Mouse (Mus musculus): ENCODE data around the gene Snd1.

- TF ChIP-seq CTCF (IDR thresholded peaks at IDR 0.05; ENCODE audit: low read depth) (no peak), EP300 (IDR thresholded peaks at IDR 0.05; ENCODE audit: low read depth) (no peak)
Measured at GRCm38 (mm10) chr6:28594759-28595158, 119.8 kb downstream of the Snd1 start.

Measured in liver, embryonic 14.5 days (tissue).